Mouse (Mus musculus) frontal cortex, adult 2 months (tissue): Measurements from ENCODE around the gene Ten1. TPM values are rescaled to one million over a fixed set of nuclear protein-coding genes. Genes with fewer than 3 reads are reported as not detected.
A peak's percentile ranks its signal among the peaks of the same experiment; 100 is the strongest.

ENCODE experiments used
- DNase-seq, 2 experiments: peaks; one replicate each; pipeline ENCODE4 v3.0.0; 2022; ENCODE audit warnings: low spot score in 1 of 2; ENCODE audit errors: extremely low spot score in 1 of 2
- polyA plus RNA-seq: library from polyadenylated mRNA; depleted of rRNA; stranded (reverse); fragments of >200 nt; gene quantifications from 2 replicates; pipeline ENCODE4 v1.2.3, GENCODE M21; 2012

Ten1 gene
- polyA plus RNA-seq, 1 experiment, result 50.9 TPM

- no peak for DNase-seq
Measured at GRCm38 (mm10) chr11:116228699-116229098, 30.0 kb downstream of the Ten1 start.

GRCm38 (mm10) chr11:116232427-116232826, 33.8 kb downstream of the Ten1 start:
- no peak for DNase-seq

- no peak for DNase-seq
Measured at GRCm38 (mm10) chr11:116234901-116235300, 36.2 kb downstream of the Ten1 start.

- no peak for DNase-seq
Measured at GRCm38 (mm10) chr11:116237742-116238395, 39.2 kb downstream of the Ten1 start, which contains the start of gene Evpl. Gene Evpl, minus strand, starts transcription at chr11:116238077.

GRCm38 (mm10) chr11:116239797-116240196, 41.1 kb downstream of the Ten1 start:
- no peak for DNase-seq

GRCm38 (mm10) chr11:116241744-116242235, 43.1 kb downstream of the Ten1 start:
- DNase-seq, result no peak

- DNase-seq, result no peak
Measured at GRCm38 (mm10) chr11:116244580-116244979, 45.9 kb downstream of the Ten1 start.

GRCm38 (mm10) chr11:116245616-116246015, 47.0 kb downstream of the Ten1 start:
- DNase-seq, result no peak

- no peak for DNase-seq
Measured at GRCm38 (mm10) chr11:116247502-116248222, 49.0 kb downstream of the Ten1 start.

GRCm38 (mm10) chr11:116250898-116251297, 52.2 kb downstream of the Ten1 start:
- DNase-seq, result no peak

GRCm38 (mm10) chr11:116253076-116253600, 54.5 kb downstream of the Ten1 start:
- DNase-seq, result no peak

GRCm38 (mm10) chr11:116254627-116255026, 56.0 kb downstream of the Ten1 start:
- DNase-seq, result peak in 1 of 2 experiments; percentile 17

GRCm38 (mm10) chr11:116255090-116255981, 56.7 kb downstream of the Ten1 start:
- peak in 1 of 2 experiments; percentile 6 for DNase-seq

- DNase-seq, result peak in 1 of 2 experiments; percentile 33
Measured at GRCm38 (mm10) chr11:116255982-116256675, 57.5 kb downstream of the Ten1 start.

GRCm38 (mm10) chr11:116259461-116259860, 60.8 kb downstream of the Ten1 start:
- DNase-seq, result no peak

GRCm38 (mm10) chr11:116260259-116260658, 61.6 kb downstream of the Ten1 start:
- DNase-seq, result no peak
